Mouse (Mus musculus) duodenum, adult 2 months (tissue): ENCODE measurements around the gene Phyhd1. TPM values are rescaled to one million over a fixed set of nuclear protein-coding genes. Genes with fewer than 3 reads are reported as not detected.

Source experiments
- polyA plus RNA-seq: library from polyadenylated mRNA; depleted of rRNA; stranded (reverse); fragments of >200 nt; gene quantifications from 2 replicates; pipeline ENCODE4 v1.2.3, GENCODE M21; 2012; ENCODE audit warnings: low replicate concordance; rRNA removed

Gene Phyhd1
- polyA plus RNA-seq, result 4.4 and 5.9 TPM in 2 replicates

DNA sequence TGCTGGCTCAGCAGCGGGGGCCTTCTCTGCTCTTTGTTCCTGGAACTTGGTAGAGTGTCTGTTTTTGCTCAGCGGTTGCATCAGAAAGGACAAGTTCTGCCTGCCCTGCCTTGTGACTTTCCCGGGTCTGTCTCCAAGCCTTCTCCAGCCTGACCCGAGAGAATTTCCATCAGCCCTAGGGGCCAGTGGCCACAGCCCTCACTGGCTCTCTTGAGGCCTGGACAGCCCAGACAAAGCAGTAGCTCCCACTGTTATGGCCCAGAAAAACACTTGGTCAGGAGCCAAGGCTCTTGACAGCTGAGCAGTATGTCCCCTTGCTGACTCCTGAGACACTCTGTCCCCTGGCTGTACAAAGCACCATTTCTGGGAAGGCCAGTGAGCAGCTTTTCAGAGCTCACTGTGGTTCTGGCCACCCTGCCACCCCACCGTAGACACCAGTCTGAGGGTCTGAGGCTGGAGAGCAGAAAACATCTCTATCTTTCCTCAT is at the start of gene Phyhd1:
TSS of gene Phyhd1 (plus strand) at position 437 of the 487 bp plus-strand sequence.

GRCm38 (mm10) chr2:30237199-30237880 is 28.7 kb upstream of the Phyhd1 start, which contains the start of gene Lrrc8a:
TSS of gene Lrrc8a (plus strand) at chr2:30237715.

GRCm38 (mm10) chr2:30240267-30240666 is 25.7 kb upstream of the Phyhd1 start, which contains the start of gene Gm28035:
TSS of gene Gm28035 (plus strand) at chr2:30240567.

DNA sequence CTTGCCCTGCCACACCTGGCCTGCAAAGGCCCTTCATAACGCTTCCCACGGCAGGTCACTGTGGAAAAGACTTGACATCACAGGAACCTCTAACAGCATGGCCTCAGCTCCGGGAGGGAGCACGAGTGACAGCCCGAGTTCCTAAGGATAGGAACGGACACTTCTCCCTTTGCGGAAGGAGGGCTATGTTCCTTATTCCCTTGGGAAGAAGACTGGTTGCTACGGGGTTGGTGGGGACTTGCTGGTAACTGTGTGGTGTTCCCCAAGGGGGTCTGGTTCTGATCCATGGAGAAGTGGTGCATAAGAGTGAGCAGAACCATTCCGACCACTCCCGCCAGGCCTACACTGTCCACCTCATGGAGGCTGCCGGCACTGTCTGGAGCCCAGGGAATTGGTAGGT is 14.7 kb downstream of the Phyhd1 start, which contains the start of gene Gm28038:
TSS of gene Gm28038 (plus strand) at position 301 of the 400 bp plus-strand sequence.

DNA sequence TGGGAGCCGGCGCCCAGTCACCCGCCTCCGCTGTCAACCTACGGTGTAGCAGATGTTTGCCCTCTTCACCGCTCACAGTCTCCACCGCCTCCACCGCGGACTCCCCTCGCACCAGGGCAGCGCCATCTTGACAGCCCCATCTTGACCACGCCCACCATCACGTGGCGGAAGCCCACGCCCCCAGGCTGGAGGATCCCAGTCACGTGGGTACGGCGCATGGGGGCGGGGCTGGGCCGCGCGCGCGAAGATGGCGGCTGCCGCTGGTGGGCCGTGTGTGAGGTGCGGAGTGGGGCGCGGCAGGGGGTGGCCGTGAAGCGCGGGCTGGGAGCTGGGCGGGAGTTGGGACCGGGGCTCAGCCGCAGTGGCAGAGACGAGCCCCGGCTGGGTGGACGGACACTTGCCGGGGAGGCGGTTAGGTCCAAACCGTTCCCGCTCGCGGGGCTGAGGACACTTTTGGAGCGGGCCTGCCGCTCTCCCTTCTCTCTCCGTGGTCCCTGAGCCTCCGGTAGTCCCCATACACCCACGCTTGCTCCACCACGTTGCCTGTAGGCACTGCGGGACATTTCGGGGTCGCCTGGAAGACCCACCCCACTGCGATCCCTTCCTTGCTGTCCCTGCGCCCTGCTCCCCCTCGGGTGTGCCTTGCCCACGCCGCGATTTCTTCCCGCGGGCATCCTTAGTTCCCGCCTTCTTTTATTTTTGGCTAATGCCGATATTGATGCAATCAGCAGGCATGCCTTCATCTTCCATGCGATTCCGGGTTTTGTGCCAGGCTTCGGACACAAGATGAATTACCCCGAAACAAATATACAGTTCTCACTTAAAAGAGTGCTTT is 20.4 kb downstream of the Phyhd1 start, which contains the start of the genes Dolk and Nup188:
TSS of gene Dolk (minus strand) at position 143 of the 835 bp plus-strand sequence.
TSS of gene Nup188 (plus strand) at position 206 of the 835 bp plus-strand sequence.

Other genes with a start within 250 kb of the Phyhd1 start
- 9.6 and 10.9 TPM in 2 replicates for gene Wdr34, start 217.3 kb upstream of the Phyhd1 start, polyA plus RNA-seq
- gene Set, start 208.8 kb upstream of the Phyhd1 start, polyA plus RNA-seq, result 38.4 and 44.9 TPM in 2 replicates
- gene Pkn3, start 188.5 kb upstream of the Phyhd1 start, polyA plus RNA-seq, result 7.9 and 10.0 TPM in 2 replicates
- gene Zdhhc12, start 172.6 kb upstream of the Phyhd1 start, polyA plus RNA-seq, result 92.1 and 211 TPM in 2 replicates
- gene Zer1, start 141.6 kb upstream of the Phyhd1 start, polyA plus RNA-seq, result 37.7 and 41.5 TPM in 2 replicates
- gene Tbc1d13, start 132.5 kb upstream of the Phyhd1 start, polyA plus RNA-seq, result 75.7 and 94.3 TPM in 2 replicates
- 88.4 and 254 TPM in 2 replicates for gene Endog, start 94.7 kb upstream of the Phyhd1 start, polyA plus RNA-seq
- 19.1 and 20.7 TPM in 2 replicates for gene Spout1, start 87.7 kb upstream of the Phyhd1 start, polyA plus RNA-seq
- 33.7 and 56.0 TPM in 2 replicates for gene Kyat1, start 60.4 kb upstream of the Phyhd1 start, polyA plus RNA-seq
- gene Lrrc8a, start 28.5 kb upstream of the Phyhd1 start, polyA plus RNA-seq, result 15.3 and 19.6 TPM in 2 replicates
- 2.6 and 3.4 TPM in 2 replicates for gene Gm28035, start 25.6 kb upstream of the Phyhd1 start, polyA plus RNA-seq
- gene Gm28038, start 14.8 kb downstream of the Phyhd1 start, polyA plus RNA-seq, result not detected in 2 replicates
- gene Dolk, start 20.1 kb downstream of the Phyhd1 start, polyA plus RNA-seq, result 14.6 and 20.2 TPM in 2 replicates
- gene Nup188, start 20.2 kb downstream of the Phyhd1 start, polyA plus RNA-seq, result 27.0 and 29.2 TPM in 2 replicates
- gene Sh3glb2, start 93.1 kb downstream of the Phyhd1 start, polyA plus RNA-seq, result 149 and 156 TPM in 2 replicates
- 45.6 and 46.8 TPM in 2 replicates for gene Miga2, start 98.0 kb downstream of the Phyhd1 start, polyA plus RNA-seq
- 157 and 199 TPM in 2 replicates for gene Dolpp1, start 126.1 kb downstream of the Phyhd1 start, polyA plus RNA-seq
- gene Crat, start 149.6 kb downstream of the Phyhd1 start, polyA plus RNA-seq, result 263 and 268 TPM in 2 replicates
- 138 and 167 TPM in 2 replicates for gene Ptpa, start 149.8 kb downstream of the Phyhd1 start, polyA plus RNA-seq
- gene Ier5l, start 208.0 kb downstream of the Phyhd1 start, polyA plus RNA-seq, result 8.5 and 16.1 TPM in 2 replicates